In genomic region chr11:108920158-108920635, GRCm38 (mm10) we compare ENCODE assay signal across 8 mouse cellular contexts. TPM values are rescaled to one million over a fixed set of nuclear protein-coding genes. Genes with fewer than 3 reads are reported as not detected.
A peak's percentile ranks its signal among the peaks of the same experiment; 100 is the strongest.
DNase-seq lines count a peak whose midpoint lies in the region; ATAC-seq and TF ChIP-seq lines count a peak whose summit lies in the region.

Gene Axin2, plus strand, starts transcription at chr11:108920349.

- H3K9me3 ChIP-seq in hindbrain, postnatal 0 days (ENCODE audit: low read length): no peaks in the 10 kb centered on the region

- H3K4me3 ChIP-seq in hindbrain, postnatal 0 days (ENCODE audit: low read length): peak within 1 kb of the TSS; percentile 90

- peak; percentile 40; the same call in 1 of the 2 replicates for TF ChIP-seq CTCF in hindbrain, postnatal 0 days (IDR thresholded peaks at IDR 0.05; ENCODE audit: low read depth)

- peak; percentile 92 for ATAC-seq in activated CD4-positive, CD25-positive, alpha-beta regulatory T cell, adult 4 months
- peak; percentile 90 for ATAC-seq in common myeloid progenitor, adult 5-6 weeks (replicated peaks; ENCODE audit: low read depth, poor library complexity, severe bottlenecking)
- peak; percentile 93 for ATAC-seq in hindbrain, postnatal 0 days
- ATAC-seq in megakaryocyte, adult 5-6 weeks (ENCODE audit: poor library complexity, severe bottlenecking): peak; percentile 89

- peak within 1 kb of the TSS; percentile 88 for H3K9ac ChIP-seq in hindbrain, postnatal 0 days (replicated peaks; ENCODE audit: low read length)

- H3K27me3 ChIP-seq in hindbrain, postnatal 0 days (ENCODE audit: insufficient read depth, low read length): no peaks in the 10 kb centered on the region

- WGBS in hindbrain, postnatal 0 days: under 1% methylated on average over 40 of the region's 53 CpGs

- H3K4me1 ChIP-seq in hindbrain, postnatal 0 days (ENCODE audit: insufficient read depth, low read length): peaks cover 11% of the 10 kb centered on the region

- no peaks in the 10 kb centered on the region for H3K36me3 ChIP-seq in hindbrain, postnatal 0 days (ENCODE audit: insufficient read depth, low read length)

- DNase-seq in gastrocnemius, postnatal 10 days: peak; percentile 91
- peak; percentile 96 for DNase-seq in hindbrain, postnatal 0 days (ENCODE audit: low spot score)
- peak; percentile 76 to 90 for DNase-seq in left cerebral cortex, adult 8-10 months (ENCODE audit: low spot score in 2 of 2)
- peak; percentile 94 to 95 for DNase-seq in right cerebral cortex, postnatal 10 days (ENCODE audit: low spot score in 2 of 2)
- peak; percentile 67 for DNase-seq in urinary bladder, postnatal 10 days (ENCODE audit: low spot score)

- peak within 1 kb of the TSS; percentile 93 for H3K4me2 ChIP-seq in hindbrain, postnatal 0 days (ENCODE audit: low read depth, low read length)

- H3K27ac ChIP-seq in hindbrain, postnatal 0 days: peak within 1 kb of the TSS; percentile 99

RNA-seq across cellular contexts. Expression of gene Axin2, which starts in this region (rescaled TPM):
- 10 to 100 TPM in 1 of 2 experiments, 1 to 10 TPM in 1; 7.7 to 12.7 TPM for polyA plus RNA-seq in activated CD4-positive, CD25-positive, alpha-beta regulatory T cell, adult 4 months (2017; shearing (Covaris generic))
- total RNA-seq in common myeloid progenitor, adult 5-6 weeks (2017): 0.73 and 1.9 TPM in 2 replicates
- 10 to 100 TPM; 10.8 to 18.6 TPM for total RNA-seq in gastrocnemius, postnatal 10 days (2021)
- total RNA-seq in hindbrain, postnatal 0 days (2014; rRNA removed): 31.8 and 38.0 TPM in 2 replicates
- polyA plus RNA-seq in hindbrain, postnatal 0 days (2015; fragmentation: Nextera tagmentation; extraction: Ambion mirVana): 5.9 and 6.0 TPM in 2 replicates
- 10 to 100 TPM; 36.3 to 40.8 (median 38.0) TPM for total RNA-seq in left cerebral cortex, adult 8-10 months (2022)
- 1.8 and 3.1 TPM in 2 replicates for total RNA-seq in megakaryocyte, adult 5-6 weeks (2015)
- 1.3 and 1.5 TPM in 2 replicates for total RNA-seq in megakaryocyte, adult 5-6 weeks (2017)

Comparison
In these comparisons a context has a peak if more than half of its experiments do, and no peak if none do; other contexts are left out.
1. Peak in every context shown above with its lines: DNase-seq, ATAC-seq, H3K4me3 ChIP-seq and H3K27ac ChIP-seq.